Mouse (Mus musculus): ENCODE results near the gene Gm45808.

Gm45808 gene

DNA sequence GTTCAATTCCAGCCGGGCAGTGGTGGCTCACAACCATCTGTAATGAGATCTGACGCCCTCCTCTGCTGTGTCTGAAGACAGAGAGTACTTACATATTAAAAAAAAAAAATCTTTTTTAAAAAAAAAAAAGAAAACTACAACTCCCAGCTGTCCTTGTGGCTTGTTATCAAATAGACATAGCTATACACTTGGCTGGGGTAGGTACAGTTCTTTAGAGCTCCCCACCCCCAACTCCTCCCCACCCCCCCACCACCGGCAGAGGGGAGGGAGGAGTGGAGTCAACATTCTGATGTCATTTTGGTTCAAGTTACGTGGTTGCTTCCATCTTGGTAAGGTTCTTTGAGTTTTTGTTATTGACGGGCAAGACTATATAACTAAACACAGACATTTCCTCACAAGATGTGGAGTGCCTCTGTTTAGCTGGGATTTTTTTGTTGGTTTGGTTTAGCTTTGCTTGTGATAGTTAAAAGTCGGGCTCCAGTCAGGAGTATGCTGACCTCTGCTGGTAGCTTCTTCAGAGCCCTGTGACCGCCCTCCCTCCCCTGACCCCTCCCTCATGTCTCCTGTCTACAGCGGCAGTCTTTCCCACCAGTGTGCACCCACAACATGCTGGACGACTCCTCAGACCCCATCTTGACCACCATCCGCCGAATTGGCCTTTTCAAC lies 39.2 kb downstream of the Gm45808 start:
- DNase-seq = peak in 1 of 2 experiments; percentile 48

- DNase-seq = no peak
Measured at GRCm38 (mm10) chr7:45446589-45446988, 40.0 kb downstream of the Gm45808 start.

GRCm38 (mm10) chr7:45443526-45444420 lies 42.8 kb downstream of the Gm45808 start:
- no peak for DNase-seq

GRCm38 (mm10) chr7:45437521-45438276 lies 48.9 kb downstream of the Gm45808 start, which contains the start of gene Ruvbl2:
Gene Ruvbl2, minus strand, starts transcription at chr7:45438096.
- peak; percentile 43 to 51 for DNase-seq

GRCm38 (mm10) chr7:45437046-45437445 lies 49.6 kb downstream of the Gm45808 start:
- DNase-seq = no peak

GRCm38 (mm10) chr7:45436444-45436843 lies 50.2 kb downstream of the Gm45808 start:
- DNase-seq = no peak

DNA sequence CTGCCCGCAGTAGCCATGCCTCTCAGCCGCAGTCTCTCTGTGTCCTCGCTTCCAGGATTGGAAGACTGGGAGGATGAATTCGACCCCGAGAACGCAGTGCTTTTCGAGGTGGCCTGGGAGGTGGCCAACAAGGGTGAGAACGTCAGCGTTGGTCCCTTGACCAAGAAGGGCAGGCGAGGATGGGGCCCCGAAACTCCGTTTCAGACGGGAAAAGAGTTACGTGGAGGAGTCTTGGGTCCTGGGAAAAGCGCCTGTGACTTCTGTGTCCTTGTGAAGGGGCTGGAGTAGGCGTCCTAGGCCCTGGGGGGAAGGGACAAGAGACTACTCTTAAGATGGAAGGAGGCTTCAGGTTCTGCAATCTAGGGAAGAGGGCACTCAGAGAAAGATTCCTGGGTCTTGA lies 51.6 kb downstream of the Gm45808 start:
- no peak for DNase-seq

- DNase-seq = peak; percentile 100
Measured at GRCm38 (mm10) chr7:45434203-45435015, 52.2 kb downstream of the Gm45808 start, which contains the start of gene Gys1. Gene Gys1, plus strand, starts transcription at chr7:45434844.

- DNase-seq = no peak
Measured at GRCm38 (mm10) chr7:45433835-45434202, 52.8 kb downstream of the Gm45808 start.

GRCm38 (mm10) chr7:45426556-45426955 lies 60.1 kb downstream of the Gm45808 start:
- DNase-seq = no peak

DNA sequence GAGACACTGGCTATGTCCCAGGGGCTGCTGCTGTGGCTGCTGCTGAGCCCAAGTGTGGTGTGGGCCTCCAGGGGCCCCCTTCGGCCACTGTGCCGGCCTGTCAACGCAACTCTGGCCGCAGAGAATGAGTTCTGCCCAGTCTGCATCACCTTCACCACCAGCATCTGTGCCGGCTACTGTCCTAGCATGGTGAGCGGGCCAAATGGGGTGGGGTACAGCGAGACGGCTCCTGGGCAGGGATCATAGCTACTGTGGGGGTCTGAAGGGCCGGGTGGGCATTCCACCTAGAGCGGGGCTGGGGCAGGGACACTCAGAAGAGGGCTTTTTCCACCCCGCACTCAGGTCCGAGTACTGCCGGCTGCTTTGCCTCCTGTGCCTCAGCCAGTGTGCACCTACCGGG lies 65.4 kb downstream of the Gm45808 start:
- DNase-seq = no peak

GRCm38 (mm10) chr7:45420615-45420919 lies 66.0 kb downstream of the Gm45808 start, which contains the start of gene Lhb:
Gene Lhb, plus strand, starts transcription at chr7:45420820.
- DNase-seq = no peak

DNA sequence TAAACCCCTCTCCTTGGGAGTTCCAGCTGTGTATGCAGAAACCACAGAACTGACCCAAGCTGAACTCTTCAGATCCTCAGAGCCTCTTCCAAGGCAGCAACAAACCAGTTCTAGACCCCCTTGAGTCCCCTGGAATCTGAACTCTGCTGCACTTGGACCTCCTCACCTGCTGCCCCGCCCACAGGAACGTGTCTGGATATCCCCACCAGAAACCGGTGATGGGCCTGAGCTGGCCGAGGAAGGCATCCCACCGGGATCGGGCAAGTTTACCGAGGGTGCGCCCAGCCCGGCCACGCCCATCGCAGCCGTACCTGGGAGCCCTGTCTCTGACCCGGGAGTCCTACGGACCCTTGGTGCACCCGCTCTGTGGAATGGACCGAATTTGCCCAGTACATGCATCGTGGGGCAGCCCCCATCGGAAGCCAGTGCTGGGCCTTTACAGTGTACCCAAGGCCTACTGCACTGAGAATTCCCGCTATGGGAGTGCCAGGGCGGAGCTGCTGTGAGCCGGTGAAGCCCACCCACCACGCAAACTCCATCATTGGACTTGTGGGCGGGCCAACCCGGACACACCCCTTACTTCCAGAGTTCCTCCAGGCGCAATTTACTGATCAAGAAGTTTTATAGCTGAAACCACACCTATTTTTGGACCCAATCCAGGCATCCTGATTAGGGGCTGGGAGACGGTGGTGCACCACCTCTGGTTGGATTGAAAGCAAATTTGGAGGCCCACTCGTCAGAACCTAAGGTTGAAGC lies 66.6 kb downstream of the Gm45808 start:
- no peak for DNase-seq

DNA sequence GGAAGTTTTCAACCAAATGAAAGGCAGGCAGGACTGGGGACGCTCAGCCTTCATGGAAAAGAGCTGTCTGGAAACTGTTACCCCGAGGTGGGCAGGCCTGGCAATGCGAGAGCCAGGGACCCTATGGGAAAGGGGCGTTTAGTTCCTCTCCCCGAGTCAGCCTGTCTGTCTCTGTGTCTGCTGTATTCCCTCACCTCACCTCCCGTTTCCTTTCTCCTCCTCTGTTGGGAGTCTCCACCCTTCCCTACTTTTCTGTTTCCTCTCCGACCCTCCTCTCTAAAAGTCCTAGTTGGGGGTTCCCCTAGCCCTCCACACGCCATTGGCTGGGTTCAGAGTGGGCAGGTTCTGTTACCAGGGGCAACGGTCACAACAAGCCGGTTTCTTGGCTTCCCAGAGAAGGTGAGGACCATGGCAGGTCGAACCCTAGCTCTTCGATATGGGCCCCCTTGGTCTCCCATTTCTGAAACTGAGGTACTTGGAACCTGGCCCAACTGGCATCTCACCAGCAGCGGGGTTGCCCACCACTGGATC lies 68.6 kb downstream of the Gm45808 start:
- no peak for DNase-seq

Data from cerebellum, postnatal 25 days (tissue).